In the genomic region with DNA sequence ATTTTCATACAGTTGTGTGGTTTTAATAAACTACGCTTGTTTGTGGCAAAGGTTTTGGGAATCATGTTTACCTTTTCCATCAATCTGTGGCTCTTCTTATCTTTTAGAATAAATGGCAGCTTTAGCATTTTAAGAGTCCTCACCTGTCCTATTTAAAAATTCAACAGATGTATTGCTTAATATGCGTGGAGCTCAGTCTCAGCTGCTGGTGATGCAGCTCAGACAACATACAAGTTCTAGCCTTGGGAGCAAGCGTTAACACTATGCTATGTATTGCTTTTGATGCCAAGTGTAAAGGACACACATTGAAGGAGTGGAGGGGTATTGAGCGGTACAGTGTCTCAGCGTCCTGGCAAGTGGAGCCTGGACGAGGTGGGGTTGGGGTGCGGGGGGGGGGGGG, we compare ENCODE assay signal across 8 mouse cellular contexts. TPM values are rescaled to one million over a fixed set of nuclear protein-coding genes. Genes with fewer than 3 reads are reported as not detected.
A peak's percentile ranks its signal among the peaks of the same experiment; 100 is the strongest.
DNase-seq lines count a peak whose midpoint lies in the region; ATAC-seq and TF ChIP-seq lines count a peak whose summit lies in the region.

No protein-coding gene starts in this region.

- peak overlapping the region; percentile 76 for H3K4me2 ChIP-seq in lung, postnatal 0 days (replicated peaks; ENCODE audit: low read depth, low read length)
- H3K4me2 ChIP-seq in limb, embryonic 13.5 days (replicated peaks), result peak overlapping the region; percentile 69
- H3K4me2 ChIP-seq in stomach, embryonic 16.5 days (ENCODE audit: low read depth, low read length), result peak overlapping the region; percentile 62

- intact Hi-C loops in left cerebral cortex, postnatal 4 days (cut with DNase I), result loop anchor here (10.0 kb wide), 1 partner anchor 233 kb away; no protein-coding TSS in a partner anchor

- H3K4me1 ChIP-seq in lung, postnatal 0 days (ENCODE audit: insufficient read depth, low read depth, low read length), result peaks cover 5% of the 10 kb centered on the region
- peaks cover 14% of the 10 kb centered on the region; the same call in 1 of the 2 replicates for H3K4me1 ChIP-seq in limb, embryonic 13.5 days
- H3K4me1 ChIP-seq in stomach, embryonic 16.5 days (ENCODE audit: control insufficient read depth, insufficient read depth, low read length), result no peaks in the 10 kb centered on the region

- DNase-seq in CD4-positive, CD25-positive, alpha-beta regulatory T cell, adult 2 months (ENCODE audit: low read depth, low spot score), result peak; percentile 32
- DNase-seq in lung, postnatal 0 days (ENCODE audit: low spot score), result peak; percentile 35
- DNase-seq in lung, postnatal 14 days, result no peak
- no peak for DNase-seq in natural killer cell, adult 2 months (ENCODE audit: low spot score in 2 of 2)
- DNase-seq in left cerebral cortex, postnatal 4 days, result no peak

- H3K9ac ChIP-seq in lung, postnatal 0 days (replicated peaks; ENCODE audit: low read depth), result peak overlapping the region; percentile 64
- H3K9ac ChIP-seq in limb, embryonic 13.5 days, result peak overlapping the region; percentile 74
- peak overlapping the region; percentile 84; the same call in 1 of the 2 replicates for H3K9ac ChIP-seq in stomach, embryonic 16.5 days (ENCODE audit: low read length)

- H3K9me3 ChIP-seq in lung, postnatal 0 days (ENCODE audit: low read length), result no peaks in the 10 kb centered on the region
- H3K9me3 ChIP-seq in limb, embryonic 13.5 days, result no peaks in the 10 kb centered on the region
- H3K9me3 ChIP-seq in stomach, embryonic 16.5 days (replicated peaks; ENCODE audit: control insufficient read depth, low read length), result no peaks in the 10 kb centered on the region

- no peaks in the 10 kb centered on the region for H3K36me3 ChIP-seq in lung, postnatal 0 days (ENCODE audit: insufficient read depth, low read length)
- peaks cover 29% of the 10 kb centered on the region for H3K36me3 ChIP-seq in limb, embryonic 13.5 days
- H3K36me3 ChIP-seq in stomach, embryonic 16.5 days (ENCODE audit: control insufficient read depth, insufficient read depth, low read length), result peaks cover 12% of the 10 kb centered on the region

- no peak for TF ChIP-seq CTCF in lung, postnatal 0 days (IDR thresholded peaks at IDR 0.05)

- TF ChIP-seq EP300 in lung, postnatal 0 days (IDR thresholded peaks at IDR 0.05), result no peak

- peak overlapping the region; percentile 88 for H3K4me3 ChIP-seq in lung, postnatal 0 days (ENCODE audit: low read depth, low read length)
- peak overlapping the region; percentile 90 for H3K4me3 ChIP-seq in limb, embryonic 13.5 days
- peak overlapping the region; percentile 69 for H3K4me3 ChIP-seq in stomach, embryonic 16.5 days (replicated peaks; ENCODE audit: low read length)

- H3K27me3 ChIP-seq in lung, postnatal 0 days (replicated peaks; ENCODE audit: insufficient read depth, low read length), result no peaks in the 10 kb centered on the region
- no peaks in the 10 kb centered on the region for H3K27me3 ChIP-seq in limb, embryonic 13.5 days
- no peaks in the 10 kb centered on the region for H3K27me3 ChIP-seq in stomach, embryonic 16.5 days (ENCODE audit: control insufficient read depth, insufficient read depth, low read length)

- 3% methylated on average over 6 of the region's 7 CpGs for WGBS in lung, postnatal 0 days
- WGBS in limb, embryonic 13.5 days, result 7% methylated on average over 7 of the region's 7 CpGs
- 6% methylated on average over 6 of the region's 7 CpGs for WGBS in stomach, embryonic 16.5 days

- peak overlapping the region; percentile 88 for H3K27ac ChIP-seq in lung, postnatal 0 days (ENCODE audit: low read length)
- H3K27ac ChIP-seq in limb, embryonic 13.5 days, result peak overlapping the region; percentile 77; the same call in 1 of the 2 replicates
- H3K27ac ChIP-seq in stomach, embryonic 16.5 days (ENCODE audit: low read length), result no peak overlapping the region

- ATAC-seq in CD4-positive, CD25-positive, alpha-beta regulatory T cell, adult 4 months, result no peak
- no peak for ATAC-seq in lung, postnatal 0 days
- ATAC-seq in limb, embryonic 13.5 days (ENCODE audit: low FRiP score, low read depth), result no peak
- no peak for ATAC-seq in stomach, embryonic 16.5 days (ENCODE audit: insufficient read depth, low FRiP score)

RNA-seq across cellular contexts. Expression of gene Rpl15, which starts 0.5 kb away (rescaled TPM):
- 1,000 to 10,000 TPM in 1 of 2 experiments, 100 to 1,000 TPM in 1; 891 to 1,133 TPM for polyA plus RNA-seq in CD4-positive, CD25-positive, alpha-beta regulatory T cell, adult 4 months (2017; shearing (Covaris generic))
- polyA plus RNA-seq in lung, postnatal 0 days (2015; fragmentation: Nextera tagmentation; extraction: Ambion mirVana), result 266 and 282 TPM in 2 replicates
- 389 and 402 TPM in 2 replicates for polyA plus RNA-seq in limb, embryonic 13.5 days (2015; fragmentation: Nextera tagmentation; extraction: Ambion mirVana)
- 302 and 417 TPM in 2 replicates for polyA plus RNA-seq in stomach, embryonic 16.5 days (2015; fragmentation: Nextera tagmentation; extraction: Ambion mirVana)
- total RNA-seq in left cerebral cortex, postnatal 4 days (2021), result 100 to 1,000 TPM; 828 to 854 TPM

RNA-seq across cellular contexts. Expression of gene Nkiras1, which starts 0.7 kb away (rescaled TPM):
- polyA plus RNA-seq in CD4-positive, CD25-positive, alpha-beta regulatory T cell, adult 4 months (2017; shearing (Covaris generic)), result 10 to 100 TPM; 31.7 to 35.4 TPM
- polyA plus RNA-seq in lung, postnatal 0 days (2015; fragmentation: Nextera tagmentation; extraction: Ambion mirVana), result 13.5 and 13.7 TPM in 2 replicates
- polyA plus RNA-seq in limb, embryonic 13.5 days (2015; fragmentation: Nextera tagmentation; extraction: Ambion mirVana), result 23.4 and 24.6 TPM in 2 replicates
- polyA plus RNA-seq in stomach, embryonic 16.5 days (2015; fragmentation: Nextera tagmentation; extraction: Ambion mirVana), result 16.7 and 19.5 TPM in 2 replicates
- 10 to 100 TPM; 41.3 to 41.8 TPM for total RNA-seq in left cerebral cortex, postnatal 4 days (2021)

RNA-seq across cellular contexts. Expression of gene Nr1d2, which starts 32.7 kb away (rescaled TPM):
- 10 to 100 TPM; 10.2 to 12.8 TPM for polyA plus RNA-seq in CD4-positive, CD25-positive, alpha-beta regulatory T cell, adult 4 months (2017; shearing (Covaris generic))
- 12.5 and 15.1 TPM in 2 replicates for polyA plus RNA-seq in lung, postnatal 0 days (2015; fragmentation: Nextera tagmentation; extraction: Ambion mirVana)
- 5.4 and 5.6 TPM in 2 replicates for polyA plus RNA-seq in limb, embryonic 13.5 days (2015; fragmentation: Nextera tagmentation; extraction: Ambion mirVana)
- polyA plus RNA-seq in stomach, embryonic 16.5 days (2015; fragmentation: Nextera tagmentation; extraction: Ambion mirVana), result 7.3 and 7.5 TPM in 2 replicates
- 10 to 100 TPM; 28.1 to 29.5 TPM for total RNA-seq in left cerebral cortex, postnatal 4 days (2021)

RNA-seq across cellular contexts. Expression of gene Ube2e1, which starts 60.0 kb away (rescaled TPM):
- polyA plus RNA-seq in CD4-positive, CD25-positive, alpha-beta regulatory T cell, adult 4 months (2017; shearing (Covaris generic)), result 10 to 100 TPM; 36.7 to 70.3 TPM
- 83.7 and 96.6 TPM in 2 replicates for polyA plus RNA-seq in lung, postnatal 0 days (2015; fragmentation: Nextera tagmentation; extraction: Ambion mirVana)
- 159 and 163 TPM in 2 replicates for polyA plus RNA-seq in limb, embryonic 13.5 days (2015; fragmentation: Nextera tagmentation; extraction: Ambion mirVana)
- polyA plus RNA-seq in stomach, embryonic 16.5 days (2015; fragmentation: Nextera tagmentation; extraction: Ambion mirVana), result 125 and 132 TPM in 2 replicates
- 100 to 1,000 TPM; 109 to 114 TPM for total RNA-seq in left cerebral cortex, postnatal 4 days (2021)

Comparison
In these comparisons a context has a peak if more than half of its experiments do, and no peak if none do; other contexts are left out.
1. DNase-seq: peak in CD4-positive, CD25-positive, alpha-beta regulatory T cell, adult 2 months (single experiment) and lung, postnatal 0 days (single experiment); none in lung, postnatal 14 days (single experiment), natural killer cell, adult 2 months (0 of 2) and left cerebral cortex, postnatal 4 days (single experiment).
2. Peak in every context shown above with its lines, with median percentiles within 50 percentile points of each other: H3K4me2 ChIP-seq, H3K4me3 ChIP-seq and H3K9ac ChIP-seq.